Mouse (Mus musculus): ENCODE results near the gene 1110032A03Rik. TPM values are rescaled to one million over a fixed set of nuclear protein-coding genes. Genes with fewer than 3 reads are reported as not detected.
A peak's percentile ranks its signal among the peaks of the same experiment; 100 is the strongest.

Gene 1110032A03Rik
- polyA plus RNA-seq, 1 experiment from 2014 or later = 56.0 TPM

- Histone ChIP-seq H3K4me3 (ENCODE audit: low read depth, low read length) (no peak overlapping the region), H3K9me3 (replicated peaks; ENCODE audit: control insufficient read depth, low read length, poor library complexity, severe bottlenecking) (no peaks in the 10 kb centered on the region), H3K9ac (ENCODE audit: low read depth, low read length) (no peak overlapping the region), H3K4me1 (ENCODE audit: control insufficient read depth, insufficient read depth, low read length) (no peaks in the 10 kb centered on the region), H3K27me3 (ENCODE audit: control insufficient read depth, insufficient read depth, low read depth, low read length) (no peaks in the 10 kb centered on the region), H3K27ac (ENCODE audit: low read length) (no peak overlapping the region), H3K36me3 (ENCODE audit: control insufficient read depth, insufficient read depth, low read length) (peaks cover 3% of the 10 kb centered on the region; the same call in 1 of the 2 replicates), H3K4me2 (ENCODE audit: low read length) (no peak overlapping the region)
- 95% methylated on average over 3 of the region's 3 CpGs for WGBS
- ATAC-seq = no peak
Observed at GRCm38 (mm10) chr9:50795266-50795665, 19.9 kb upstream of the 1110032A03Rik start.

- no peak overlapping the region for H3K4me3 ChIP-seq (ENCODE audit: low read depth, low read length)
- WGBS = 70% methylated on average over 2 of the region's 2 CpGs
- no peak overlapping the region for H3K9ac ChIP-seq (ENCODE audit: low read depth, low read length)
- H3K4me2 ChIP-seq (ENCODE audit: low read length) = no peak overlapping the region
- no peak overlapping the region for H3K27ac ChIP-seq (ENCODE audit: low read length)
- no peaks in the 10 kb centered on the region for H3K27me3 ChIP-seq (ENCODE audit: control insufficient read depth, insufficient read depth, low read depth, low read length)
- no peaks in the 10 kb centered on the region for H3K9me3 ChIP-seq (replicated peaks; ENCODE audit: control insufficient read depth, low read length, poor library complexity, severe bottlenecking)
- no peak for ATAC-seq
- H3K4me1 ChIP-seq (ENCODE audit: control insufficient read depth, insufficient read depth, low read length) = no peaks in the 10 kb centered on the region
- H3K36me3 ChIP-seq (ENCODE audit: control insufficient read depth, insufficient read depth, low read length) = peaks cover 39% of the 10 kb centered on the region
Observed at GRCm38 (mm10) chr9:50782155-50782554, 6.8 kb upstream of the 1110032A03Rik start.

- Histone ChIP-seq H3K27ac (ENCODE audit: low read length) (peak overlapping the region; percentile 92), H3K4me3 (ENCODE audit: low read depth, low read length) (peak overlapping the region; percentile 82), H3K27me3 (ENCODE audit: control insufficient read depth, insufficient read depth, low read depth, low read length) (no peaks in the 10 kb centered on the region), H3K36me3 (ENCODE audit: control insufficient read depth, insufficient read depth, low read length) (peaks cover 14% of the 10 kb centered on the region), H3K9ac (ENCODE audit: low read depth, low read length) (peak overlapping the region; percentile 89), H3K9me3 (replicated peaks; ENCODE audit: control insufficient read depth, low read length, poor library complexity, severe bottlenecking) (no peaks in the 10 kb centered on the region), H3K4me2 (ENCODE audit: low read length) (peak overlapping the region; percentile 75), H3K4me1 (ENCODE audit: control insufficient read depth, insufficient read depth, low read length) (peaks cover 19% of the 10 kb centered on the region)
- 60% methylated on average over 11 of the region's 11 CpGs for WGBS
- ATAC-seq = no peak
Observed at GRCm38 (mm10) chr9:50776162-50776760, 941 bp upstream of the 1110032A03Rik start.

- peak; percentile 61 for ATAC-seq
- Histone ChIP-seq H3K27me3 (ENCODE audit: control insufficient read depth, insufficient read depth, low read depth, low read length) (no peaks in the 10 kb centered on the region), H3K4me2 (ENCODE audit: low read length) (peak overlapping the region; percentile 75), H3K27ac (ENCODE audit: low read length) (peak overlapping the region; percentile 92), H3K4me3 (ENCODE audit: low read depth, low read length) (peak overlapping the region; percentile 82), H3K36me3 (ENCODE audit: control insufficient read depth, insufficient read depth, low read length) (peaks cover 9% of the 10 kb centered on the region; the same call in 1 of the 2 replicates), H3K9me3 (replicated peaks; ENCODE audit: control insufficient read depth, low read length, poor library complexity, severe bottlenecking) (no peaks in the 10 kb centered on the region), H3K4me1 (ENCODE audit: control insufficient read depth, insufficient read depth, low read length) (peaks cover 19% of the 10 kb centered on the region), H3K9ac (ENCODE audit: low read depth, low read length) (peak overlapping the region; percentile 89)
- under 1% methylated on average over 30 of the region's 30 CpGs for WGBS
Observed at GRCm38 (mm10) chr9:50775662-50776126, 374 bp upstream of the 1110032A03Rik start.

- H3K4me3 ChIP-seq (ENCODE audit: low read depth, low read length) = 0 out of 2 replicates have a peak overlapping the region, but pooled peaks have one; percentile 0
- H3K4me2 ChIP-seq (ENCODE audit: low read length) = peak overlapping the region; percentile 75
- no peak overlapping the region for H3K9ac ChIP-seq (ENCODE audit: low read depth, low read length)
- 74% methylated on average over 4 of the region's 4 CpGs for WGBS
- H3K4me1 ChIP-seq (ENCODE audit: control insufficient read depth, insufficient read depth, low read length) = peaks cover 25% of the 10 kb centered on the region
- H3K27ac ChIP-seq (ENCODE audit: low read length) = no peak overlapping the region; the same call in 1 of the 2 replicates
- ATAC-seq = no peak
- H3K9me3 ChIP-seq (replicated peaks; ENCODE audit: control insufficient read depth, low read length, poor library complexity, severe bottlenecking) = no peaks in the 10 kb centered on the region
- no peaks in the 10 kb centered on the region for H3K36me3 ChIP-seq (ENCODE audit: control insufficient read depth, insufficient read depth, low read length)
- H3K27me3 ChIP-seq (ENCODE audit: control insufficient read depth, insufficient read depth, low read depth, low read length) = no peaks in the 10 kb centered on the region
Observed at GRCm38 (mm10) chr9:50774026-50774462, 1.3 kb downstream of the 1110032A03Rik start.

GRCm38 (mm10) chr9:50770011-50770410 is 5.3 kb downstream of the 1110032A03Rik start:
- H3K9ac ChIP-seq (ENCODE audit: low read depth, low read length) = no peak overlapping the region
- peaks cover 29% of the 10 kb centered on the region for H3K4me1 ChIP-seq (ENCODE audit: control insufficient read depth, insufficient read depth, low read length)
- no peaks in the 10 kb centered on the region for H3K9me3 ChIP-seq (replicated peaks; ENCODE audit: control insufficient read depth, low read length, poor library complexity, severe bottlenecking)
- no peak overlapping the region for H3K4me2 ChIP-seq (ENCODE audit: low read length)
- H3K27ac ChIP-seq (ENCODE audit: low read length) = no peak overlapping the region
- no peak for ATAC-seq
- H3K36me3 ChIP-seq (ENCODE audit: control insufficient read depth, insufficient read depth, low read length) = no peaks in the 10 kb centered on the region
- H3K27me3 ChIP-seq (ENCODE audit: control insufficient read depth, insufficient read depth, low read depth, low read length) = no peaks in the 10 kb centered on the region
- 78% methylated on average over 2 of the region's 2 CpGs for WGBS
- no peak overlapping the region for H3K4me3 ChIP-seq (ENCODE audit: low read depth, low read length)

- H3K27ac ChIP-seq (ENCODE audit: low read length) = peak within 1 kb of the TSS; percentile 93
- no peaks in the 10 kb centered on the region for H3K36me3 ChIP-seq (ENCODE audit: control insufficient read depth, insufficient read depth, low read length)
- H3K9ac ChIP-seq (ENCODE audit: low read depth, low read length) = peak within 1 kb of the TSS; percentile 81
- peak within 1 kb of the TSS; percentile 61 for H3K4me3 ChIP-seq (ENCODE audit: low read depth, low read length)
- ATAC-seq = peak; percentile 92
- 4% methylated on average over 59 of the region's 59 CpGs for WGBS
- peaks cover 19% of the 10 kb centered on the region for H3K4me1 ChIP-seq (ENCODE audit: control insufficient read depth, insufficient read depth, low read length)
- H3K27me3 ChIP-seq (ENCODE audit: control insufficient read depth, insufficient read depth, low read depth, low read length) = no peaks in the 10 kb centered on the region
- H3K9me3 ChIP-seq (replicated peaks; ENCODE audit: control insufficient read depth, low read length, poor library complexity, severe bottlenecking) = no peaks in the 10 kb centered on the region
- H3K4me2 ChIP-seq (ENCODE audit: low read length) = peak within 1 kb of the TSS; percentile 71
Observed at GRCm38 (mm10) chr9:50768107-50769002, 7.0 kb downstream of the 1110032A03Rik start, which contains the start of gene Fdxacb1. TSS of gene Fdxacb1 (plus strand) at chr9:50768236.

- H3K9me3 ChIP-seq (replicated peaks; ENCODE audit: control insufficient read depth, low read length, poor library complexity, severe bottlenecking) = no peaks in the 10 kb centered on the region
- H3K27ac ChIP-seq (ENCODE audit: low read length) = peak overlapping the region; percentile 93
- peak overlapping the region; percentile 61 for H3K4me3 ChIP-seq (ENCODE audit: low read depth, low read length)
- H3K36me3 ChIP-seq (ENCODE audit: control insufficient read depth, insufficient read depth, low read length) = no peaks in the 10 kb centered on the region
- peak; percentile 76; the same call in 1 of the 2 replicates for ATAC-seq
- H3K9ac ChIP-seq (ENCODE audit: low read depth, low read length) = peak overlapping the region; percentile 75
- peaks cover 19% of the 10 kb centered on the region for H3K4me1 ChIP-seq (ENCODE audit: control insufficient read depth, insufficient read depth, low read length)
- no peaks in the 10 kb centered on the region for H3K27me3 ChIP-seq (ENCODE audit: control insufficient read depth, insufficient read depth, low read depth, low read length)
- WGBS = 6% methylated on average over 17 of the region's 17 CpGs
- H3K4me2 ChIP-seq (ENCODE audit: low read length) = peak overlapping the region; percentile 71
Observed at GRCm38 (mm10) chr9:50767531-50768106, 7.7 kb downstream of the 1110032A03Rik start.

Data from midbrain, embryonic 16.5 days (tissue).